Mouse (Mus musculus) CD8-positive naive resting alpha-beta T cell, adult 2 months (primary cell): ENCODE measurements around the gene Foxp1.
A peak's percentile ranks its signal among the peaks of the same experiment; 100 is the strongest.

Experiments
- DNase-seq, 2 experiments: peaks; one replicate each; pipeline ENCODE4 v3.0.0; 2022; ENCODE audit warnings: low read depth in 2 of 2, low spot score in 2 of 2

The Foxp1 gene

DNA sequence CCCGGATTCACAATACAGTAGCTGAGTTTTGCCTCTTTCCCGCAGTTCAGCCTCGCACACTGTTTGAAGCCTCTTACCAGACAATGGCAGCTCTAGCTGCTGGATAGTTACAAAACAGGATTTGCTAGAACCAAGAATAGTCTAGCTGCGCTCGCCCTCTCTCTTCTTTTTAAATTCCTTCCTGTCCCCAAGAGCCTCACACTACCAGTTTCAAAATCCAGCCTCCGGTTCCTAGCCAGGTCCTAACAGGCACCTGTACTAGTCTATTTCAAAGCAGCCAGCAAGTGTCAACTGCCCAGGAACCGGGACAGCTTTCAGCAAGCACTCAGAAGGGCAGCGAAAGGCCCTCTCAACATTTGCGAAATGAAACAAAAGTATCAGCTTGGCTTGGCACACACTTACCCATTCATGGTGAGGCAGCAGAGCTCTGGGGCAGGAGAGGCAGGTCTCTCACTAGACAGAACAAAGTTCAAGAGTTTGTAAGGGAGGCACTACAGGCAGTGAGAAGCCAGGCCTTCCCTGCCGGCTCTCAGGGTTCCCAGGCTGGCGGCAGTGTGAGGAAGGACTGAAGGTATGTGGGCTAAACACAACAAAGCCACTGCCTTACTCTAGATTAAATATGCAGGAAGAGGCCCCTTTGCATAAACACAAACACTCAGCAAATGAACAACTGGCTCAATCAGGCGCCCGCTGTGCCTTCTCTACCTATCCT lies 256.4 kb downstream of the Foxp1 start:
- DNase-seq, result peak in 1 of 2 experiments; percentile 52

DNA sequence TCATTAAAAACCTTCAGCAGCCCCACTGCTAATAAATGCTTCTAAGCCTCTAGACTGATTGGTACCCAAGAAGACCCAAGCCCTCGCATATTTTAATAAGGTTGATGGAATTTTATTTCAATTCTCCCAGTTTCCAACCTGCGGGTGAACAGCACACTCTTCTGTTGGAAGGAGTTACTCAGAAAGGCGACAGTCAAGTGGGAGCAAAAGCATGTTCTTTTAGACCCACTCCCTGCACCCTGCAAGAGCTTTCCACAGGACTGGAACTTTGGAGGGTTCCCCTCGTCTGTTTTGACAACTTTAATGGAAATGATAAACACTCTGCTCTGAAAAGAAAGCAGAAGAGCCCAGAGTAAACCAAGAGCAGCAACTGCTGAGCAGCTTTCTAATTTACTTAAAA lies 257.3 kb downstream of the Foxp1 start:
- DNase-seq, result no peak

DNA sequence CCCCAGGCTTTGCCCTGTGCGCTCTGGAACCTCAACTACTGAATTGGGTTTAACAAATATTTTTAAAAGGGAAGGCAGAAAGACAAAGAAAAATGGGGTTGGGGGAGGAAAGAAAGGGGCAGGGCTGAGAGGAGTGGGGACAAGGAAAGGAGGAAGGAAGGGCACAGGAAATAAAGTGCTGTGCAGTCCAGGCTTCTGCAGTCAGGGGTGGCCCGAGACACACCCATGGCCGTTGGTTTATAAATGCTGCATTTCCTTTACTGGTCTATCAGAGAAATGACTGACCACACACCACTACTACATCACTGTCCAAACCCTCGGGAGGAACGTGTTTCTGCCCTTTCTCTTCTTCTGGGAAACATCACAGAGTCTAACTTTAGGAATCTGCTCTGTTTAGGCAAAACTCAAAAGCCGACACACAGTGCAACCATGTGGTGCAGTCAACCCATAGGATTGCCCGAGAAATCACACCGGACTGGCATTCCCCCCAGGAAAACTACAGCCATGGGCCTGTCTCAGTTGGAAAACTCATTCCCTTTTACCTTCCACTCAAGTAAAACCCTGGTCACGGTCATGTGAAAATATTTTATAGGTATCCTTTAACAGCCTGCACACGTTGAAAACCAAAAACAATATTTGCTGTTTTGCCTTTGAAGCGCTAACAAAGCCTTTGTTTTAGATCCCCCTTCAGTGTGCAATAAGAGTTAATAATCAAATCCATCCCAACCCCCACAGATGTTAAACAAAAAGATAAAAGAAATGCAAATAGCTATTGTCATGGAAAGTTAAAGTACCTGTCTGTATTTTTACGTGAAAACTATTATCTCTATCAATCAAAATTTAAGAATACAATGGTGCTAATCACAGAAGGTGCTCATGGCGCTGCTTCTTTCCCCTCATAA lies 258.1 kb downstream of the Foxp1 start:
- no peak for DNase-seq

DNA sequence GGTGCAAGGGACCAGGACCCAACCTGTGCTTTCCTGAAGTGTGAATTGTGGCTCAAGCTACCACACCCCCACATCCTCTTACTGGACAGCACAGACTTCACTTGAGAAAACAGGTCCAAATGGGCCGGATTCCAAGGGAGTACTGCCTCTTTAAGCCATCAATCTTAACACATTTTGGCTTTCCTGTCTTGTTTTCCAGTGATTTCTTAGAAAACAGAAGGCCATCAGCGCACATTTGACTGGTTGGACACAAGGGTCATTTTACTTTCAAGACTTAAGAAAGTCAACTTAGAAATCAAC lies 258.7 kb downstream of the Foxp1 start:
- DNase-seq, result no peak

DNA sequence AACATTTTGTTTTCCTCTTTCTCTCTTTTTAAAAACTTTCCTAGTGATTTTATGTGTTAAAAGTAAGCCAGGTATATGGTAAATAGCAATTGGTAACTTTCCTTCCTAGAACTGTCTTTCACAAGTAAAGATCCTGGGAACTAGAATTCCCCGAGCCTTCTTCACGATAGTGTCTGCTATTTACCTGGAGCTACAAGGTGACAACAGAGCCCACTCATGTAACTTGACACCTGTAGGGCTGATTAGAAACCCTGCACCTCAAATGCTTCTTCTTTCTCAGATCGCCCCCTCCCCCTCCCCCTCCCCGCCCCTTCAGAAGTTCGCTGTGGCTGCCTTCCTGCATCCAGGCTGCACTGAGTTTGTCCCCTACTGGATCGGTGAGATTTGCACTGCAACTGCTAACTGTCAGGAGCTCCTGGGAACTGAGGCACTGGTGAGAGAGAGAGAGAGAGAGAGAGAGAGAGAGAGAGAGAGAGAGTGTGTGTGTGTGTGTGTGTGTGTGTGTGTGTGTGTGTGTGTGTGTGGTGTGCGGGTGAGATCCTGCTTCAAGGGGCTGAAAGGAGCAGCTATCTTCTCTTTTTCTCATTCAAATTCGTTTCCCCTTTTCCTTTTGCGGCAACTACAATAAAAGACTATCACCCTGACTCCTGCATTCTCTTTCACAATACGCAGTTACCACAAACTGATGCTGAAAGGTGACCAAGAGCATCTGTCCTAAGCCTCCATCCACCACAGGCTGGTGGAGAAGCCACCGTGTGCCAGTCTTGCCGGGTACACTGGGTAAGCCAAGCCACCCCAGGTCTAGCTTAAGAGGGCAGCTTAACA lies 259.2 kb downstream of the Foxp1 start:
- no peak for DNase-seq

- DNase-seq, result no peak
Observed at GRCm38 (mm10) chr6:99261737-99262130, 260.8 kb downstream of the Foxp1 start.

- peak; percentile 49 to 63 for DNase-seq
Observed at GRCm38 (mm10) chr6:99260941-99261736, 261.4 kb downstream of the Foxp1 start.

GRCm38 (mm10) chr6:99258346-99258745 lies 264.2 kb downstream of the Foxp1 start:
- DNase-seq, result no peak

DNA sequence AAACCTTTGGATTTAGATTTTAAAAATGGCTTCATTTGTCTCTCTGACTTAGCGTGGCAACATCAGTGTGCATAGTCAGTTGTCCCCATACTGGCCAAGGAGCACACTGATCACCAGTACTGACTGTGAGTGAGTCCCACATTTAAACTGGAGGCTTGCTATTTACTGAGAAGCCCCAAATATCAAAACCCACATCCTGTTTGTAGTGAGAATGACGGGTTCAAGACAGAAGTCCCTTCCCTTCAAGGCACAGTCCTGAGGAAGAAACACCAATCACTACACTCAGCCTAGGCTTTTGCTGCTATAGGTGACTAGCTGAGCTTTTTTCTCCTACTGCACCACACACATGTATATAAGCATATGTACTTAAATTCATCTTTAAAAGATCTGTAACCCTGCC lies 264.8 kb downstream of the Foxp1 start:
- DNase-seq, result peak in 1 of 2 experiments; percentile 47

DNA sequence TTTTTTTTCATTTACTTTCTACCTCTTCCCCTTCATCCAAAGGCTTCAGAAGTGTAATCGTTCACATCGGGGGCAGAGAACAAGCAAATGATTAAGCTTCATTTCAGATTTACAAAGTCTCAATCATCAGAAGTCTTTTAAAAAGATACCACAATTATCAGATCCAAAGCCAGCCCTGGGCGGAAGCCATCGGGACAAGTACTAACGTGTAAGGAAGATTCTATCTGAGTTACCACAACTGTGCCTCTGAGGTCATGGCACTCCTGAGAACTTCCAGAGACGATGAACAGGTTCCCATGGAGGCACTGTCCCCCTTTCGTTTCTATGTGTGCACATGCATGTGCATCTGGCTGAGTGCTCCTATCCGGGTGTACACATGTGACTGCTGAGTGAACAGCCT lies 269.2 kb downstream of the Foxp1 start:
- no peak for DNase-seq

- no peak for DNase-seq
Observed at GRCm38 (mm10) chr6:99252816-99253215, 269.7 kb downstream of the Foxp1 start.

DNA sequence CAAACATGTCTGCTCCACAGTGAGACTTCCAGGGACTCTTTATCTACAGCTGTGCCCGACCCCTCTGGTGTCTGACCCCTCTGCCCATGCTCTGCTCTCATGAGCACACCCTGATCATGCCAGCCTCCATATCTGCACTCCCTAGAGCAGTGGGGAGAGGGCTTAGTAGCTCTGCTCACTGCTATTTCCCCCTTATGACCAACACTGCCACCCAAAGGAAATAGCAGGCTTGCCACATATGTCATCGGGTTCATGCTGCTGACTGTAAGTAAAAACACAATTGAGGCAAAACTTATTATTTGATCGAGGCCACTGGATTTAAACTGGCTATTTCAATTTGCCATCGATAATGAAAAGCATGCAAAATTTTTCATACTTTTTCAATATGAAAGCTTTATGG lies 270.6 kb downstream of the Foxp1 start:
- DNase-seq, result peak in 1 of 2 experiments; percentile 35

GRCm38 (mm10) chr6:99251222-99251621 lies 271.3 kb downstream of the Foxp1 start:
- DNase-seq, result no peak

DNA sequence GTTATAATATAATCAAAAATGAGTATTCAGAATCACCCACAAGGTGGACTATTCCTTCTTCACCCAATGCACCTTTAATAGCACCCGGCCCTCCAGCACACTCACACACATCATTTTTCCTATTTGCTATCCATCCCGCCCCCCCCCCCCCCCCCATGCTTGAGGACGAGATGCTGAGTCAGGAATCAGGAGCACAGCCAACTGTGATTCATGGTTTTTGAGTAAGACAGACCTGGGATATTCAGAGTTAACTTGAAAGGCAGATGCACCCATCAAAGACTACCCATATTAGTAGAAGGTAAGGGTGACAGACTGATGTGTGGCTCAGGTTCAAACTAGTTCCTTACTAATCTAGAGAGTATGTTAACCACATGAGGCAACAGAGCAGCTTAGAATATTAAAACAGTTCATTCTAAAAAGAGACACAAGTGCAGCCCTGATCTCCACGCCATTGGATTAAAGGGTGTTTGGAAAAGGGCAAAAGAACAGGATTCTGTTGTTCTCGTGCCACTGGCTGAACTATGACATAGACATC lies 273.0 kb downstream of the Foxp1 start:
- no peak for DNase-seq

DNA sequence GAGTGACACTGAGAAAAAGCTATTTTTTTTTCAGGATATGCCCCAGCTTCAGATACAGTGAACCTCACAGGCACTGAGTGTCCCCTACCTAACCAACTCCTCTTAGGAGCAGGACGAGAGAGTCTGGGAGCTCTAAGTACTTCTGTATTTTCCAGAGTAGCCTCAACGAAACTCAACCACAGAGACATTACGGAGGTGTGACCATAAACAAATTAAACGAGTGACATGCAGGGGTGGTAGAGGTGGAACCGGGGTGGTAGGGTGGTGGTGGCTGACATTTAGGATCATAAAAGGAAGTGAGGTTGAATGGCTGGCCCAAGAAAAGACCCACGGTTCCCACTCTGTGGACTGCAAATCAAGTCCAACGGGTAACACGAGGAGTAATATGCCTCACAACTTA lies 274.1 kb downstream of the Foxp1 start:
- DNase-seq, result no peak

GRCm38 (mm10) chr6:99241625-99242395 lies 280.7 kb downstream of the Foxp1 start:
- DNase-seq, result peak; percentile 36 to 51

DNA sequence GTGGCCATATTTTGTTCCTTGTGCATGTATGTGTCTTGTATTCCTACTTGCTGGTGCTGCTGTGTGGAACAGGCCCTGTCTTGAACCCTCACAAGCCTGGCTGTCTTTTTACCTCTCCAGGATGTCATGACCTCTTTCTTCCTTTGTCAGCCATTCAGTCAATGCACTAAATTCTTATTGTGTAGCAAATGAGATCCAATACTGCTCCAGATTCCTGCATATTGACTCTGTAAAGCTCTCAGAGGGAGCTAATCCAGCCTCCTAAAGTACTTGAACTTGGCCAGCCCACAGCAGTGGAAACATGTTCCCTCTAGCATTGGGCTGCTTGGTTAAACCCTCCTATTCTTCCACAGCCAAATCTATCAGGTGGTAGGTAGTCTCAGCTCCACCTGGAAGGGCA lies 281.8 kb downstream of the Foxp1 start:
- DNase-seq, result no peak

DNA sequence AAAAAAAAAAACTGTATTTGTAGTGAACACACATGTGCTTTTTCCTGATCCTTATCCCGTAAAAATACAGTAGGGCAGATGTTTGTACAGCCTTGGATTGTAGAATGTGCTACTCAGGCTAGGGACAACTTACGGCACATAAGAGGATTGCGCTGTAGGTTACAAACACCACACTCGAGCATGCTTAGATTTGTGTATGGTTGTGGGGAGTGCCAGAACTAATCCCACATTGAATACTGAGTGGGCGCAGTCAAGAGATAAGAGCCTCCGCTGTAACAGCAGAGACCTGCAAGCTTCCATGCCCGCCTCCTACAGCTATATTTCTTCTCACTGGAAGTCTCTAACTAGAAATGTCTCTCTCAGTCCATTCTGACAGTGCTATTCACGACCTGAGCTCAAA lies 286.9 kb downstream of the Foxp1 start:
- DNase-seq, result no peak

DNA sequence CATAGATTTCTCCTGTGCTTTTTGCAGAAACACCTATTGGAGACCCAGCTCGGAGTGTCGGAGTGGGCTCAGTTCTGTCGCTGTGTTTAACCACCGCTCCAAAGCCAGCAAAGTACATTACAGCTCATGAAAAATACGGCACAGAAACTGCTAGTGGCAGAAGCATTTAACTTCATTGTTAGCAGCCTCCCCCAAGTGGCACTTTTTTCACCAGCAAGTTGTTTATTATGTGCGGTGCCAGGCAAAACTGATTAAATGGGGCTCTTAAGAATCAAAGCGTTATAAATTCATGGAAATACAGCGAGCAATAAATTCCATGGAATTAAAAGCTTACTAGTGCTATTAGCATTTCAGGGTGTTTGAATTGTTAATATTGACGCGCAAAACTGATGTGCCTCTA lies 289.1 kb downstream of the Foxp1 start:
- DNase-seq, result no peak

DNA sequence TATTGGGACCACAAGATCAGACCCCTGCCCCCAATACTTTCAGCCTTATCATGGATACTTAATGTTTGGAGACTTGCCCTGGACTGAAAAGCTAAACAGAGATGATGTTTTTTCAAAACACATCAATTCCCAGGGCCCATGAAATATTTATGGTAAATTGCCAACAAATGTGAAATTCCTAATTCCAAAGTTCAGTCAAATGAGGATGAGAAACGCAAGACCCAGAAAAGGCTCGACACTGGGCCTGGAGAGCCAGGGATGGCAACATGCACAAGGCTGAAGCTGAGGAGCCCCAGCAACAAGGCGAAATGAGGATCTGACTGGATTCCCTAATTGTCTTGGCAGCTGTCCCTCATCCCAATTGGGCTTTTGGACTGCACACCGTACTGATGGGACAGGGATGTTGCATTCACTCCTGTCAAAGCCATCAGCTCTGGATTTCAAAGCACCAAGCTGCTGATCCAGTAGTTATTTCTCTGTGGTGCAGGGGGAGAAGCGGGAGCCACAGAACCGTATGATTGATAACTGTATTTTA lies 294.1 kb downstream of the Foxp1 start:
- DNase-seq, result no peak
